Mouse (Mus musculus) heart, adult 2 months (tissue): ENCODE measurements around the gene Ptpre. TPM values are rescaled to one million over a fixed set of nuclear protein-coding genes. Genes with fewer than 3 reads are reported as not detected.

ENCODE experiments used
- DNase-seq, 2 experiments: peaks; one replicate each; pipeline ENCODE4 v3.0.0; 2021
- H3K27ac ChIP-seq: fragments of 200-600 bp; 2 replicates; pipeline ENCODE4 v1.8.1; 2022
- H3K27me3 ChIP-seq: fragments of 200-500 bp; 2 replicates; pipeline ENCODE4 v1.6.1; 2012; ENCODE audit warnings: mild to moderate bottlenecking, low read length, inconsistent platforms, mixed read lengths; ENCODE audit not compliant: control insufficient read depth, insufficient read depth
- H3K36me3 ChIP-seq: fragments of 200-500 bp; 2 replicates; pipeline ENCODE4 v1.6.1; 2012; ENCODE audit warnings: low read length, inconsistent platforms; ENCODE audit not compliant: control insufficient read depth, insufficient read depth
- H3K4me1 ChIP-seq: fragments of 200-500 bp; 2 replicates; pipeline ENCODE4 v1.6.1; 2011; ENCODE audit warnings: low read length; ENCODE audit not compliant: control insufficient read depth, insufficient read depth
- H3K4me3 ChIP-seq: fragments of 200-600 bp; 2 replicates; pipeline ENCODE4 v1.8.1; 2022
- H3K79me2 ChIP-seq: fragments of 200-500 bp; replicated peaks from 2 replicates; pipeline ENCODE4 v1.6.1; 2012; ENCODE audit warnings: mild to moderate bottlenecking, inconsistent platforms, low read length, moderate library complexity, mixed read lengths; ENCODE audit not compliant: control insufficient read depth, insufficient read depth
- H3K9ac ChIP-seq: fragments of 200-500 bp; 2 replicates; pipeline ENCODE4 v1.6.1; 2012; ENCODE audit warnings: low read depth, mild to moderate bottlenecking, control low read depth, inconsistent platforms, low read length, mixed read lengths
- CTCF ChIP-seq: fragments of 200-600 bp; IDR thresholded peaks from 2 replicates; pipeline ENCODE4 v1.8.1; 2022; ENCODE audit warnings: antibody characterized with exemption, mild to moderate bottlenecking, moderate library complexity
- EP300 ChIP-seq: fragments of 200-500 bp; IDR thresholded peaks from 2 replicates; pipeline ENCODE4 v1.6.1; 2011; ENCODE audit warnings: low read depth, low read length, control low read depth; ENCODE audit not compliant: insufficient read depth
- POLR2A ChIP-seq: fragments of 200-500 bp; IDR thresholded peaks from 2 replicates; pipeline ENCODE4 v1.6.1; 2011; ENCODE audit warnings: mild to moderate bottlenecking, low read depth, low read length, control low read depth; ENCODE audit not compliant: insufficient read depth
- WGBS: fragments of 180-500 bp; shearing (Covaris S2); methylation state at CpG from one replicate; pipeline ENCODE4 v1.1.7; 2018; 5-methylcytosine and 5-hydroxymethylcytosine counted together
- intact Hi-C: fragments of 180-260 bp; cut with DNase I; formaldehyde crosslinking; loops from one replicate; pipeline ENCODE4 v1.15.1; 2025
- polyA plus RNA-seq: library from polyadenylated mRNA; depleted of rRNA; stranded (reverse); fragments of >200 nt; gene quantifications from 2 replicates; pipeline ENCODE4 v1.2.3, GENCODE M21; 2012
- total RNA-seq, 2 experiments: library from RNA; stranded (reverse); gene quantifications; 2 replicates each; pipeline ENCODE4 v1.2.3; 2021

The Ptpre gene
- total and polyA plus RNA-seq, 3 experiments = 2.8 to 4.1 (median 3.1) TPM

DNA sequence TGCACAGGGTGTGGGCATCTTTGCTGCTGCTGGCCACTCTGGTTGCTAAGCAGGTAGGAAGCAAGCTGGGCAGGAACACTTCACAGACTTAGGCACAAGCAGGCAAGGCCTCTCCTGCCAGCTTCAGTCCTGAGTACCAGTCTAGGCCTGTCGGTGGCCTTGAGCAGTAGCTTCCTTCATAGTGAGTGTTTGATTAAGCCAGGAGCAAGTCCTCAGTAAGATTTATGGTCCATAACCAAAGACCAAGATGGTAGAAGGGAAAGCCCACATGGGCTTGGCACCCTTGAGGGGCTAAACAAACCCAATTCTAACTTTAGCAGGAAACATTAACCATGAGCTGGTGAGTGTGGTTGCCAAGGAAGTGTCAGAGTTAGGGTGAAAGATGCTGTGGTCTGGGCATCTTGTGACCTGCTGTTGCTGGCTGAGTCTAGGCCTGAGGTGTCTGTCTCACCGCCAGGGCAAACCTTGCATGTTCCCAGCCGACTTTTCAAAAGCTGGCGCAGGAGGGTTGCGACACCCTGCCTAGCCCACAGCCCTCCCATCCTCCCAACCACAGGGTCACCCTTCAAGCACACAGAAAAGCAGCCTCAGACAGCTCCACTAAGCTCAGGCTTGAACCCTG lies 122.1 kb downstream of the Ptpre start:
- no peak overlapping the region for H3K9ac ChIP-seq
- H3K27ac ChIP-seq = no peak overlapping the region
- no peaks in the 10 kb centered on the region for H3K36me3 ChIP-seq
- TF ChIP-seq POLR2A (no peak), EP300 (no peak), CTCF (no peak)
- no peak overlapping the region for H3K4me3 ChIP-seq
- no peaks in the 10 kb centered on the region for H3K79me2 ChIP-seq
- no peaks in the 10 kb centered on the region for H3K27me3 ChIP-seq
- no peaks in the 10 kb centered on the region for H3K4me1 ChIP-seq
- intact Hi-C loops = no loop called here
- WGBS = 93% methylated on average over 5 of the region's 5 CpGs
- no peak for DNase-seq

- no peak for TF ChIP-seq CTCF
- TF ChIP-seq EP300 = no peak
- no peak for TF ChIP-seq POLR2A
- no peak overlapping the region for H3K4me3 ChIP-seq
- H3K4me1 ChIP-seq = no peaks in the 10 kb centered on the region
- H3K27ac ChIP-seq = no peak overlapping the region
- H3K9ac ChIP-seq = no peak overlapping the region
- no peak for DNase-seq
- no peaks in the 10 kb centered on the region for H3K36me3 ChIP-seq
- no peaks in the 10 kb centered on the region for H3K27me3 ChIP-seq
- intact Hi-C loops = no loop called here
- no peaks in the 10 kb centered on the region for H3K79me2 ChIP-seq
Measured at GRCm38 (mm10) chr7:135660314-135660713, 123.0 kb downstream of the Ptpre start.

DNA sequence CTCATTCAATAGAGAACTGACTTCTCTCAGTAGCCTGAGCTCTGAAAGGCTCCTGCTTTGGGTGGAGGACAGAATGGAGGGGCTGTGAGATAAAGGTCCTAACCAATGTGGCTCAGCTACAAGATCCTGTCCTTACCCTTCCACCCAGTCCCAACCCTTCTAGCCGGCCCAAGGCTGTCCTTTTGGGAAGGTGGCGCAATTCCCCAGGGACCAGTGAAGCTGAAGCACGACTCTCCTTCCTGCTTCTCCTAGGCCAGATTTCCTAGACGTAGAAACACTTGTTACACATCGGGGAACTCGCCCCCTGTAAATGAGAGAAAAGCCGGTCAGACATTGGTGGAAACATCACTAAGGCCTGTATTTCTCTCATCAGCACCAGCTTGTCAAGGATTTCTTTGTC lies 126.9 kb downstream of the Ptpre start:
- H3K4me1 ChIP-seq = no peaks in the 10 kb centered on the region
- H3K79me2 ChIP-seq = no peaks in the 10 kb centered on the region
- H3K27ac ChIP-seq = no peak overlapping the region
- H3K4me3 ChIP-seq = no peak overlapping the region
- TF ChIP-seq CTCF = no peak
- TF ChIP-seq POLR2A = no peak
- TF ChIP-seq EP300 = no peak
- DNase-seq = no peak
- intact Hi-C loops = no loop called here
- H3K36me3 ChIP-seq = no peaks in the 10 kb centered on the region
- WGBS = 65% methylated on average over 7 of the region's 7 CpGs
- H3K9ac ChIP-seq = no peak overlapping the region
- H3K27me3 ChIP-seq = no peaks in the 10 kb centered on the region

GRCm38 (mm10) chr7:135666314-135666713 lies 129.0 kb downstream of the Ptpre start:
- Histone ChIP-seq H3K36me3 (no peaks in the 10 kb centered on the region), H3K27ac (no peak overlapping the region), H3K9ac (no peak overlapping the region), H3K27me3 (no peaks in the 10 kb centered on the region), H3K4me1 (no peaks in the 10 kb centered on the region), H3K4me3 (no peak overlapping the region), H3K79me2 (no peaks in the 10 kb centered on the region)
- 71% methylated on average over 2 of the region's 2 CpGs for WGBS
- intact Hi-C loops = no loop called here
- TF ChIP-seq EP300 (no peak), POLR2A (no peak), CTCF (no peak)
- DNase-seq = no peak

- no peaks in the 10 kb centered on the region for H3K36me3 ChIP-seq
- DNase-seq = peak in 1 of 2 experiments; percentile 39
- no peak overlapping the region for H3K4me3 ChIP-seq
- no peaks in the 10 kb centered on the region for H3K4me1 ChIP-seq
- intact Hi-C loops = loop anchor here (1.0 kb wide), 1 partner anchor 132 kb away; the partner anchor contains the start of gene Ptpre
- WGBS = 51% methylated on average over 16 of the region's 16 CpGs
- no peak overlapping the region for H3K27ac ChIP-seq
- H3K9ac ChIP-seq = no peak overlapping the region
- no peaks in the 10 kb centered on the region for H3K79me2 ChIP-seq
- TF ChIP-seq EP300 (no peak), CTCF (peak; percentile 78), POLR2A (no peak)
- no peaks in the 10 kb centered on the region for H3K27me3 ChIP-seq
Measured at GRCm38 (mm10) chr7:135668852-135669739, 131.8 kb downstream of the Ptpre start.

DNA sequence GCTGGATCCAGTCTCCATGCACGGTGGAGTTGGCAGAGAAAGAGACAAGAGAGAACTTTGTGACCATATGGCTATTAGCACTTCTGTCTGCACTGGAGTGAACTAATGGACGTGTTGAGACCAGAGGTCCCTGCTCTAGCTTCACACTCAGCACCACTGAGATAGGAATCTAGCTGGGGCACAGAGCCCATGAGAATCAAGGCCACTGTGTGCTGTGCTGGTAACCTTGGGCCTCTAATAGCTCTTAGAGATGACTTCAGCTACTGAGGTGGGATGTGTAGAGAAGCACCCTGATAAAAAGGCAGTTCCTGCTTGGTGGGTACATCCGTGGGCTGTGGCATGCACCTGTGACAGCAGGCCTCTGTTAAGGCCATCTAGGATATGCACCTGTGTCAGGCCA lies 136.3 kb downstream of the Ptpre start:
- Histone ChIP-seq H3K4me3 (no peak overlapping the region), H3K27me3 (no peaks in the 10 kb centered on the region), H3K27ac (no peak overlapping the region), H3K9ac (no peak overlapping the region), H3K79me2 (no peaks in the 10 kb centered on the region), H3K36me3 (no peaks in the 10 kb centered on the region), H3K4me1 (no peaks in the 10 kb centered on the region)
- no peak for TF ChIP-seq POLR2A
- no peak for TF ChIP-seq EP300
- no peak for TF ChIP-seq CTCF
- 64% methylated on average over 3 of the region's 3 CpGs for WGBS
- intact Hi-C loops = no loop called here
- no peak for DNase-seq
